ENCODE assay signal across 14 mouse cellular contexts in the genomic region with DNA sequence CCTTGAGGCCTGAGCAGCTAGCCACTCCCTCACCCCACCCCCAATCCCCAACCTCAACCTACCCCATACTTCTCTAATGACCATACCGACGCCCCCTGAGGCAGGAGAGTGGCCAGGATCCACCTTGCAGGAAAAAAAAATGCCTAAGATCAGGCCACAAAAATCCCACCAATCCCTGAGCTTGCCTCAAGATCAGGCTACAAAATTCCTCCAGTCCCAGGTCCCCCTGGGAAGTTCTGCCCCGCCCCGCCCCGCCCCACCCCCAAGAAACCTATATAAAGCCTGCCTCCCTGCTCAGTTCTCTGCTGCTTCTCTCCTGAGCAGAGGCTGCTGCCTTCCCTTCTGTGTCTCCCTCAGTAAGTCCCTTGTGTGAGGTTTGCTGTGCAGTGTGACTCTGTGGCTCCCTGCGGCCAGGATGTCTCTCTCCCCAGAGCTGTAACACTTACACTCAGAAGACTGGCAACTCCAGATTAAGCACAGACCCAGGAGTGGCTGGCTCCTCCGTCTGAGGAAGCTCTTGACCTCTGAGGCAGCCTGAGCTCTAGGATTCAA.
"Had no signal": no experiment of that assay in that cellular context is flagged by ENCODE, and none has a peak within 500 bp of the region (broad histone marks: within the 10 kb centered on the region; RNA-seq: fewer than 3 reads in every experiment).

No protein-coding gene starts in this region.

- H3K4me1 ChIP-seq: megakaryocyte, embryonic 14.5 days; midbrain, embryonic 13.5 days; midbrain, embryonic 15.5 days; neural tube, embryonic 12.5 days had no signal

- H3K9ac ChIP-seq: lung, embryonic 14.5 days; midbrain, embryonic 13.5 days; midbrain, embryonic 15.5 days; neural tube, embryonic 12.5 days had no signal

- H3K27ac ChIP-seq: macrophage; midbrain, embryonic 13.5 days; midbrain, embryonic 15.5 days; neural tube, embryonic 12.5 days had no signal

- H3K4me3 ChIP-seq: megakaryocyte, embryonic 14.5 days; midbrain, embryonic 13.5 days; midbrain, embryonic 15.5 days; neural tube, embryonic 12.5 days had no signal

- H3K36me3 ChIP-seq: midbrain, embryonic 13.5 days; midbrain, embryonic 15.5 days; neural tube, embryonic 12.5 days had no signal

- ATAC-seq: midbrain, embryonic 13.5 days; midbrain, embryonic 15.5 days had no signal

- DNase-seq: lung, adult 18-20 months; lung, embryonic 14.5 days; lung, postnatal 10 days; right cerebral cortex, postnatal 25 days; right cerebral cortex, postnatal 4 days; spleen, adult 18-20 months; thymus, adult 18-20 months; thymus, postnatal 14 days; thymus, postnatal 36 days had no signal

- H3K27me3 ChIP-seq: midbrain, embryonic 13.5 days; midbrain, embryonic 15.5 days; neural tube, embryonic 12.5 days had no signal

- H3K9me3 ChIP-seq: midbrain, embryonic 13.5 days; midbrain, embryonic 15.5 days; neural tube, embryonic 12.5 days had no signal
